Mouse (Mus musculus): ENCODE results near the gene Plxna1.
A peak's percentile ranks its signal among the peaks of the same experiment; 100 is the strongest.

Gene Plxna1

GRCm38 (mm10) chr6:89360709-89361417 lies 1.6 kb downstream of the Plxna1 start:
- DNase-seq (ENCODE audit: low spot score in 2 of 2), result no peak

DNA sequence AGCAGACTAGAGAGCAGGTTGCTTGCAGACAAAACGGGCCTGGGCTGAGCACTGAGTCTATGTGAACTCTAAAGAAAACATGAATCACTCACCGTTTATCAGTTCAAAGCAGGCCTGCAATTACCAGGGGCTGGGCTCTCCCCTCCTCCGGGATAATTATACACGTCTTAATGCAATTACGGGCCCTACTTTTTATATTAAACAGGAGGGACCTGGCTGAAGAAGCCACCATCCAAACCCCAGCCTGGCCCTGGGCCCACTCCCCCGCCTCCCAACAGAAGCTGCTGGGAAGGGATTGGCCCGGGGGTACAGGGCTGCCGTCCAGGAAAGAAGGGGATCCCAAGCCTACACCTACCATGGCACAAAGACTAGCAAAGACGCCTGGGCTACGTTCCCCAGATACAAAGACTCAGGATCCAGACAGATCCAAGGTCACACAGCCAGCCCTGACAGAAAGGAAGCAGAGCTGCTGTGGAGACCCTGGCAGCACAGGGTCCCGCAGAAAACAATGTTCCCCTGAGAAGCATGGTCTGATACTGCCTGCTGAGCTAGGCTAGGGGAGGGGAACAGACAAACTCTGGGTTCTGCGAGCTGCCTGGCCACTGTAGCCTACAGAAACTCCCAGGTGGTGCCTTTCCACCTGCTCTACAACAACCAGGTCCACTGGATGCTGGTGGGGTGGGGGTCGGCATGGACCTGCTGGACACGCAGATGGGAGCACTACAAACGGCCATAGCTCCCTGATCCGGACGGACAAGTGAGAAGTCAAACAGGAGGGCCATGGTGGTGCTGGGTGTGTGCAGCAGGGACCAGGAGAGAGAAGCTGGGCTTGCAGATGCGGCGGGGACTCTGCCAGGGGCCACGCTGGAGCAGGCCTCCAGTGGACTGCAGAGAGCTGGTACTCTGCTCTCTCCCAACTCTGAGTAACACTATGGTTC lies 2.4 kb downstream of the Plxna1 start:
- no peak for DNase-seq (ENCODE audit: low spot score in 2 of 2)

- DNase-seq (ENCODE audit: low spot score in 2 of 2), result no peak
Measured at GRCm38 (mm10) chr6:89359192-89359591, 3.2 kb downstream of the Plxna1 start.

GRCm38 (mm10) chr6:89355661-89356060 lies 6.8 kb downstream of the Plxna1 start:
- no peak for DNase-seq (ENCODE audit: low spot score in 2 of 2)

DNA sequence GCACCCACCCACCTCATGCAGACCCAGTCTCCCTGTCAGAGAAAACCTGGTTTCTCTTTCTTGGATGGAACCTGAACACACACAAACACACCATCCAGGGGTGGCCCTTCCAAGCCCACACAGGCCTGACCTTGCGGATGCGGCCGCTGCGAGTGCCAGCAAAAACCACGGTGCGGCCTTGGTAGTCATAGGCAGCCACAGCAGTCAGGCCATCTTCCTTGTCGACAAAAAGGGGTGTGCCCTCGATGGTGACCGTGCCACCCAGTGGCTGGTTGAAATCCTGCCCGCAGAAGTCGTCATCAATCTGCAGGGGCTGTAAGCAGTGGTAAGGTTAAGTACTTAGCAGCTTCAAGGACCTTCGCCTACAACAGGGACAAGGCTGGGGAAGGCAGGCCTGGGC lies 7.7 kb downstream of the Plxna1 start:
- peak in 1 of 2 experiments; percentile 5 for DNase-seq (ENCODE audit: low spot score in 2 of 2)

DNA sequence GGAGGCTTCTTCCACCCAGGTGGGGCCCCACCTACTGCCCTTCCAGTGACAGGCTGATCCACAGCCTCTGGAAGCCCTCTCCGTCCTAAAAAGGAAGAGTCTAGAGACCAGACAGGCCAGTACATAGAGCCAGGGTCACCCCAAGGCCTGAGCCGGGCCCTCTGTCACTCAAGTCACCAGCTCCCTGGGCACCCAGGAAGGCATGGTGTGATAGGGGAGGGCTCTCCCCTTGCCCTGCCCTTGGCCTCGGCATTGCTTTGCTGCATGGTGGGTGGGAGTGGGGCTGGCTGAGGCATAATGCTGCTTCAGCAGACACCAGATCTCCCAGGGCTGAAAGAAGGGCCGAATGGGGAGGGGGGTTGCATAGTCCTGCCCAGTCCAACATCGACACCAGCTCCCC lies 8.3 kb downstream of the Plxna1 start:
- DNase-seq (ENCODE audit: low spot score in 2 of 2), result peak in 1 of 2 experiments; percentile 3

- no peak for DNase-seq (ENCODE audit: low spot score in 2 of 2)
Measured at GRCm38 (mm10) chr6:89353101-89353500, 9.3 kb downstream of the Plxna1 start.

DNA sequence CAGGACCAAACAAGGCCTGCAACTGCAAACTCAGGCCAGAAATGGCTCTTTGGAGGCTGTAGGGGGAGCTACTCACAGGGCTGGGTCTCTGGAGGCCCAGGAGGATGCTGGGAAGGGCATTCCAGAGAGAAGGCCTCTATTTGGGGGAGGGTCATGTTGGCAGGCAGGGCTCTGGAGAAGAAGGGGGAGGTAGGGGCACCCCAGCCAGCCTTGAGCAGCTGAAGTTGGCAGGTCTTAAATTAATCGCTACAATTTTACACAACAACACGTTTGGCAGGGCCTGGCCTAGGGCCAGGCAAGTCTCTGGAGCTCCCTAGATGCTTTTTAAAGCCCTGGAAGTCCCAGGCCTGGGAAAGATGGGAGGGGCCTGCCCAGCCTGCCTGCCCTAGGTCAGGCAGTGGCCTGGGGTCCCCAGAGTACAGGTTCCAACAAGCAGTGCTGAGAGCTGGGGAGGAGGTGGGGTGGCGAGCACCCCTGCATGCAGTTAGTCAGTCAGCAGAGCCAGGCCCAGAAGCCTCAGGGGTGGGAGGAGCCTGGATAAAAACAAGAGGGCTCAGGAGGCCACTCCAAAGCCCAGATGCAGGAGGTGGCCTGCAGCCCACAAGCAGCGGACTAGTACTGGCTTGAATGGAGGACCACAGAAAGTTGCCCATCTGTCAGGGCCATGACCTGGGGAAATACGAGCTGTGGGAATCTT lies 10.8 kb downstream of the Plxna1 start:
- DNase-seq (ENCODE audit: low spot score in 2 of 2), result no peak

DNA sequence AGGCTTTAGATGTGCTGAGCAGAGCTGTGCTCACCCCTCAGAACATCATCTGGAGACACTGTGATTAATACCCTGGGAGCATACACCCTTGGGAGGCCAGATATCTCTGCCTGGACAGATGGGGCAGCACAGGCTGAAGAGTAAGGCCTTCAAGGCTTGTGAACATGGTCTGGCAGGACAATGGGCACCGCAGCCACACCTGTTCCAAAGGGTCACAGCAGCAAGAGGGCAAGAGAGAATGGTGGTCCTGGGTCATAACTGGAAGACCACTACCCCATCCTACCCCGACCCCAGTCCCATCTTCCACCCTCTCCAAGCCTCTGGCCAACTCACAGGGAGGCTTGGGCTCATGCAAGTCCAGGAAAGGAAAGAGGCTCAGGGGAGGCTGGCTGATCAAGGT lies 11.9 kb downstream of the Plxna1 start:
- DNase-seq (ENCODE audit: low spot score in 2 of 2), result no peak

DNA sequence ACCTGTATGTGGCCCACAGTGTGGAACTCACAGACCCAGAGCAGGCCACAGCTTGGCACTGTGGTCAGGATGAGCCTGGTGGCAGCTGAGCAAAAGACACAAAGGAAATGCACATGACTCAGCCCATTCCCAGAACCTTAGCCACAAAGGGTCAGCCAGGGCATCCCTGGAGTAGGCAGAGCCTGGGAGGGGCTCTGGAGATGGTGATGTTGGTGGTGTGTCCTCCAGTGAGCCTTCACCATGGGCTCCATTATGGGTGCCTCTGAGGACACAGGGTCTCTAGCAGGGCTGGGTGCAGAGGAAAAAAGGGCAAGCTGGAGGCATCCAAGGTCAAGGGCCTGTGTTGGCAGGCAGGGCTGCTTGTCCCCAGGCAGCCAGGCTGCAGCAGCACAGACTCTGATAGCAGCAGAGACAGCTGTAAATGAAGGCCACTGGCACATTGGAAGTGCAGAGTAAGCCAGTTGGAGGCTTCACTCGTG lies 12.3 kb downstream of the Plxna1 start:
- DNase-seq (ENCODE audit: low spot score in 2 of 2), result no peak

- no peak for DNase-seq (ENCODE audit: low spot score in 2 of 2)
Measured at GRCm38 (mm10) chr6:89348363-89348762, 14.1 kb downstream of the Plxna1 start.

GRCm38 (mm10) chr6:89347792-89348191 lies 14.6 kb downstream of the Plxna1 start:
- no peak for DNase-seq (ENCODE audit: low spot score in 2 of 2)

- no peak for DNase-seq (ENCODE audit: low spot score in 2 of 2)
Measured at GRCm38 (mm10) chr6:89345855-89346254, 16.6 kb downstream of the Plxna1 start.

DNA sequence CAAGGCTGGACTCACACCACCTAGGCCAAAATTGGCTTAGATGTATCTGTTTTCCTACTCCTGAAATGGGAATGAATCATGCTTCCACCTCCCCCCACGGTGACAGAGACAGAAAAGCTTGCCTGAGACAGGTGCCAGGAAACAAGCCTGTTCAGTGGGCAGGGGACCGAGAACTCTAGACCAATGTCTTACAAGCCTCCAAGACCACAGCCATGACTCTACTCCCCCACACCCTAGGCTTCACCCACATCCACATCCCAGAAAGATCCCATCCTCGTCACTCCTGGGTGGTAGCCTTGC lies 17.0 kb downstream of the Plxna1 start:
- peak; percentile 18 to 23 for DNase-seq (ENCODE audit: low spot score in 2 of 2)

- DNase-seq (ENCODE audit: low spot score in 2 of 2), result peak; percentile 68 to 72
Measured at GRCm38 (mm10) chr6:89344613-89345485, 17.6 kb downstream of the Plxna1 start.

DNA sequence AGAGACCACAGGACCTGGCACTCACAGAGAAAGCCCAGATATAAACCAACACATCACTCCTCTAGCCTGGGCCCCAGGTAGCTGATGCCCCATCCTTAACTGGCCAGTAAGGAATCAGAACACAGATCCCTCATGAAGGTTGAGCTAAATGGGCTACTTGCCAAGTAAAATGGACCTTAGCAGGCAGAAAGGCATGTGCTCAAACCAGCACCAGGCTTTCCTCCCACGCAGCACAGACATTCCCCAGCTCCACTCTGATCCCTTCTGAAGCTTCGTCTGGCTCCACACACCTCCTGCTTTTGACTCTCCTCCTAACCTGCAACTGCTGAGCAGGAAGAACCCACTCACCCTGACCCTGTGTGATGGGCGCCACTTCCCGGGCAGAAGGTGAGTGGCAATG lies 20.4 kb downstream of the Plxna1 start:
- no peak for DNase-seq (ENCODE audit: low spot score in 2 of 2)

DNA sequence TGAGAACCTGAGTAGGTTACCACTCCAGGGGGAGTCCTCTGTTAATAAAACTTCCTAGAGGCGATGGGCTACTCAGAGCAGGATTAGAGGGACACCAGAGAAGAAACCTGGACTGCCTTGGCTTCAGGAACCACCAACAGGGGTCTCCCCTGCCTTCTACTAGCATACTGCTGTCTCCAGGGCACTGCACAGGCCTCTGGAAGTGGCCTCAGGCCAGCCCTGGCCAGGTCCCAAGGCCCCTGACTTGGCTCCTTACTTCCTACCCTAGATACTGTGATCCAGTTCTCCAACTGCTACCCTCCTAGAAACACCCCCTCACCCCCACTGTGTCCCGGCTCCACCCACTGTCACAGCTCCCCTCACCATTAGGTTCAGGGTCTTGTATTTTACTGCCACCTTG lies 23.0 kb downstream of the Plxna1 start:
- no peak for DNase-seq (ENCODE audit: low spot score in 2 of 2)

GRCm38 (mm10) chr6:89338733-89339132 lies 23.7 kb downstream of the Plxna1 start:
- no peak for DNase-seq (ENCODE audit: low spot score in 2 of 2)

DNA sequence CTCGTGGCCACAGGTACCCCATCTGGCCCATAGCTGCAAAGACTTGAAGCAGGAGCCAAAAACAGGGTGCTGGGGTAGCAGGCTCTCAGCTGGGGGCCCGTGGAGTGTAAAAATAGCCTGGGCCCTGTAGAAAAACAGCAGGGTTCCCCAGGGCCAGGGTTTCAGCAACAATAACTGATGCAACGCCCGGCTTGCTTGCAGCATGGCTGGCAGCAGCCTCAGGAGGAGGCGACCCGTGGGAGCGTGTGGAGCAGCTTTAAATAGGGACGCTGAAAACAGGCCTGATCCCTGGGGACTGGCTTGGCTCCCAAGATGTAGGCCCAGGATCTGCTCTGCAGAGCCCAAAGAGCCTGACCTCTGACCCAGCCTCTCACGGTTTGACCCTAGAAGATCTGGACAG lies 24.8 kb downstream of the Plxna1 start:
- no peak for DNase-seq (ENCODE audit: low spot score in 2 of 2)

- DNase-seq (ENCODE audit: low spot score in 2 of 2), result no peak
Measured at GRCm38 (mm10) chr6:89333964-89334702, 28.3 kb downstream of the Plxna1 start.

GRCm38 (mm10) chr6:89330957-89331356 lies 31.5 kb downstream of the Plxna1 start:
- DNase-seq (ENCODE audit: low spot score in 2 of 2), result no peak

All from thymus, postnatal 10 days (tissue).